Mouse (Mus musculus): ENCODE data around the gene B4galnt2.
"Not testable (repeated sequence)": the region's sequence is repeated elsewhere in the genome, so short reads cannot be mapped to it uniquely, and the experiment has no call there.

Gene B4galnt2

DNA sequence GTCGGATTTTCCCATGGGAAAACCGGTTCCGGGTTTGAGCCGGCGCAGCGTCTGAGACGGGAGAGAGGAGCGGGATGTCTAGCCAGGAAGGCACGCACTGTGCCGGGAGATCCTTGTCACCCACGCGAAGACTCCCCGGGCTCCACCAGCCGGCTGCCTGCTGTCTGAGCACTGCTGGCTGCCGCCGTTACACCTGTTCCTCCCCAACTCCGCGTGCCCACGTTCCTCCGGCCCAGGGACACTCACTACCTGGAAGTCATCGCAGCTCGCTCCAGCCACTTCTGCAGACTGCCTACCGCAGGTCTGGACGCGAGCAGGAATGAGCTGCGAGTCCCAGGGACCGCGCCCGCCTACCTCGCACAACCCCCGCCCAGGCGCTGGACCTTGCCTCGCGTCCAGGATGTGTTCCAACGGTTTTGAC, at the start of gene B4galnt2:
B4galnt2 (minus strand) TSS at position 321 of the 421 bp plus-strand sequence.
- peak; percentile 30 for DNase-seq (ENCODE audit: low read depth, low spot score)

- DNase-seq (ENCODE audit: low read depth, low spot score): no peak
Measured at GRCm38 (mm10) chr11:95963304-95963703, 48.6 kb upstream of the B4galnt2 start.

GRCm38 (mm10) chr11:95959152-95959551, 44.5 kb upstream of the B4galnt2 start:
- no peak for DNase-seq (ENCODE audit: low read depth, low spot score)

GRCm38 (mm10) chr11:95958251-95958650, 43.6 kb upstream of the B4galnt2 start:
- DNase-seq (ENCODE audit: low read depth, low spot score): no peak

- DNase-seq (ENCODE audit: low read depth, low spot score): no peak
Measured at GRCm38 (mm10) chr11:95957407-95957806, 42.7 kb upstream of the B4galnt2 start.

GRCm38 (mm10) chr11:95953313-95953712, 38.6 kb upstream of the B4galnt2 start:
- DNase-seq (ENCODE audit: low read depth, low spot score): no peak

DNA sequence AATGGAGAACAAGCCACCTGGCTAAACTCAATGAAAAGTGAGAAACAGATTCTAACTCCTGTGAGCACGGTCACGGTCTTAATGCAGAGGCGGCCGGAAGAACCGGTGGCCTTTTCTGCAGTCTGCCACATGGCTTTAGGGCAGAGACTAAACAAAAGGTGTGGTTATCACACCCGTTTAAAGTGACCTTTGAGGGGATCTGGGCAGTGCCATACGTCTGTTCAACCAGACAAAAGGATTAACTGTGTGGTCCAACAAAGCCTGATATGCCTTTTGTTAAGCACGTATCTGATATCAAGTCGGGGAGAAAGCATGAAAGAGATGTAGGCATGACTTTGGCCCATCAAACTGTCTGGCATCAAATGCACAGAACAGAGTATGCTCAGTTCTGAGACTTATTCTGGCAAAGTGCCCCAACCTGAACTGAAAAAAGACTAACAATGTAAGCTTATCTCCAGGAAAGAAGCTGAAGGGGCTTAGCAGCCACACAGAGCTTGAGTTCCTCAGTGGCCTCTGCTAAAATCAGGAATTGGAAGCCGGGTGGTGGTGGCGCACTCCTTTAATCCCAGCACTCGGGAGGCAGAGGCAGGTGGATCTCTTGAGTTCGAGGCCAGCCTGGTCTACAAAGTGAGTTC, 31.3 kb upstream of the B4galnt2 start:
- no peak for DNase-seq (ENCODE audit: low read depth, low spot score)

DNA sequence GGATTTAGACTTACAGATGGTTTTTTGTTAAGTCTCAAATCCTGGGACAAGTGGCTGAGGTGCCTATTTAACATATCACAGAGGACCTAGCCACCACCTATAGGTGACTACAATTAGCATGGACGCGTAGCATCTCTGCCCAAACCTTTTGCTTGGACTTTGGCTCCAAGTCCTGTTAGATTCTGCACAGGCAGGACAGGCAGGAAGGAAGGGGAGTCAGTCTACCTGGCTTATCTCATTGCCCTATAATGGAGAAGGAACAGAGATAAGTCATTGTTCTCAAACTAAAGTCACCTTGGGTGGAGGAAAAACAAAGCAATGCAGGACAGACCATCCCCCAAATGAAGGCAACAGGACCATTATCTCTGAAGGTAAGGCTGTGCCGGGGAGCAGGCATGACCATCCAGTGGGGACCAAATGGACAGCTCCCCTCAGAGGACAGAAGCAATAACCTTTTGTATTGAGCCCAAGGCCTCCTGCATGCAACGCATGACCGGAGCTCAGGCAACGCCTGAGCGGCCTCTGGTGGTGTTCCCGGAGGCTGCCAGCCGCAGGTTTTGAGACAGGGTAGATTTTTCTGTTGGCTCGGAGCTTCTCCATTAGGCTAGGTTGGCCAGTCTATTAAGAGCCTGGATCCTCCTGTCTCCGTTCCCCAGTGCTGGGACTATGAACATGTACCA, 25.3 kb upstream of the B4galnt2 start:
- no peak for DNase-seq (ENCODE audit: low read depth, low spot score)

DNA sequence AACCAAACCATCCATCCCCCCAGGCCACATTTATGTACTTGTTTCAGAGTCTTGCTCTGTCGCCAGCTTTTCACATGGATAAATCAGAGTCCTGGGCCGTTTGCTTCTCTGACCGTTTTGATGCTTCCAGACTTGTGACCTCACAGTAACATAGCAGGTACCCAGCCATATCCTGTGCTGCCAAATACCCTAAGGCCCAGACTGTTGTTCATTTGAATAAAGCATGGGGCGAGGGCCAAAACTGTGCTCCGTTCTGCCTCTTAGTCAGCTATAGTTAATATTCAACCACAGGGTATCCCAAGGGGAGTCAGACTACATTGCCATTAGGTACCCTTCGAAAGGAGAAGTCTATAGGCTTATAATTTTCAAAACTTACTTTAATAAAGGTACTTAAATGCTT, 21.7 kb upstream of the B4galnt2 start:
- DNase-seq (ENCODE audit: low read depth, low spot score): no peak

GRCm38 (mm10) chr11:95932168-95932567, 17.5 kb upstream of the B4galnt2 start:
- not testable (repeated sequence) for DNase-seq (ENCODE audit: low read depth, low spot score)

GRCm38 (mm10) chr11:95926398-95926797, 11.7 kb upstream of the B4galnt2 start:
- DNase-seq (ENCODE audit: low read depth, low spot score): no peak

DNA sequence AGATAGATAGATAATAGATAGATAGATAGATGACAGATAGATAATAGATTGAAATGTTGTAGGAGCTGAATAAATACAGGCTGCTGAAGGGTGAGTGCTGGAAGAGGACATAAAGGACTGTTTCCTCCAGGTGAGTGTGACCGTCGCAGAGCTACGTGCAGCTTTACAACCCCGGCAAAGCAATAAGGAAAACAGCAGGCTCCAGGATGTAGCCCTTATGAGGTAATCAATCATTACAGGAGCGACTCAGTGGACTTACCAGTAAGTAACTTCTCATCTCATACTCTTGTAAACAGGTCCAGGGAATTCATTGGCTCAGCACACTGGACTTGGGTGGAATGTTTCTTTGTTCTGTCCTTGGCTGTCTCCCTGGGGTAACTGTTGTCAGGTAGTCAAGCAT, 11.3 kb upstream of the B4galnt2 start:
- DNase-seq (ENCODE audit: low read depth, low spot score): no peak

GRCm38 (mm10) chr11:95924215-95924614, 9.5 kb upstream of the B4galnt2 start:
- no peak for DNase-seq (ENCODE audit: low read depth, low spot score)

DNA sequence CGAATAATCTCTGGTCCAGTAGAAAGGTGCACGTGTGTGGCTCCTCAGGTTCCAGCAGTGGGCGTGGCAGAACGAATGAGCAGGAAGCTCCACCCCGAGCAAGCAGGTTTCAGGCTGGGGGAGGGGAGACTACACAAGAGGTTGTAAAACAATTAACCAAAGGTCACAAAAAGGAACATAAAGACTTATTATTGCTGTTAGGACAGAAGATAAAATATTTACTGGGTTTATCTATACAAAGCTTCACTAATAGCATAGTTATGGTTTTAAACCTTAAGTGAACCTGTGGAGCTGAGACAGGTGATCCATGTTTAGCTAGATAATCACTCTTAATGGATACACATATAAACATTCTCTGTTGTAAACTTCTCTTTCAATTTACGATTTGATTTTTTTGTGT, 8.8 kb upstream of the B4galnt2 start:
- DNase-seq (ENCODE audit: low read depth, low spot score): not testable (repeated sequence)

GRCm38 (mm10) chr11:95921991-95922621, 7.4 kb upstream of the B4galnt2 start:
- no peak for DNase-seq (ENCODE audit: low read depth, low spot score)

- no peak for DNase-seq (ENCODE audit: low read depth, low spot score)
Measured at GRCm38 (mm10) chr11:95916426-95916825, 1.7 kb upstream of the B4galnt2 start.

DNA sequence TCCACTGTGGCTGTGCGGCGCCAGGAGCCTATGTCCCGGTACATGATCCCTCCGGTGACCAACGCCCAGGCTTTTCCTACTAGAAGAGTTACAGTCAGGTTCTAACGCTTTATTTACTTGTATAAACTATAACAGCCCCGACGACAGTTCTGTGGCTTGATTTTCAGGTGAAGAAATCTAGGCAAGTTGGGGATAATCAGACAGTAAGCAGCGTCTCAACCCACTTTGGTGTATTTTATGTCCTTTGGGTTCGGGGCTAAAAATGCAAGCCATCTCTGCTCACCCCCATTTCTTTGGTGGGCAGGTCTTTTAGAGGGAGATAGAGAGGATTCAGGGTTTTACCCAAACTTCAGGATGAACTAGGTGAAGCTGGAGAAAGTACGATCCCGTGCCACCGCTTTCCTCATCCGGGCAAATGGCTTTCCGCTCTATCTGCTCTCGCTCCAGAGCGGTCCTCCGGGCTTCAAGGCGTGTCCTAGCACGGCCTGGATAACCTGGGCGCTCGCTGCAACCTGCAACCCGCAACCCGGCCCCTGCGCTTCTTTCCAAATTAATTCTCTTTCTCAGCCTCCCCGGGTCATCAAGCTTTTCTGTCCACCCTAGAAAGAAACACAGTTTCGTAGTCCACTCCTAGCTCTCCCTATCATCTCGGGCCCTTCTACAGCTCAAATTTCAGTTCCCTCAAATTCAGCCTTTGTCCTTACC, 467 bp upstream of the B4galnt2 start:
- DNase-seq (ENCODE audit: low read depth, low spot score): peak; percentile 40

GRCm38 (mm10) chr11:95913959-95914566, 628 bp downstream of the B4galnt2 start:
- DNase-seq (ENCODE audit: low read depth, low spot score): no peak

GRCm38 (mm10) chr11:95911579-95911978, 3.1 kb downstream of the B4galnt2 start:
- no peak for DNase-seq (ENCODE audit: low read depth, low spot score)

DNA sequence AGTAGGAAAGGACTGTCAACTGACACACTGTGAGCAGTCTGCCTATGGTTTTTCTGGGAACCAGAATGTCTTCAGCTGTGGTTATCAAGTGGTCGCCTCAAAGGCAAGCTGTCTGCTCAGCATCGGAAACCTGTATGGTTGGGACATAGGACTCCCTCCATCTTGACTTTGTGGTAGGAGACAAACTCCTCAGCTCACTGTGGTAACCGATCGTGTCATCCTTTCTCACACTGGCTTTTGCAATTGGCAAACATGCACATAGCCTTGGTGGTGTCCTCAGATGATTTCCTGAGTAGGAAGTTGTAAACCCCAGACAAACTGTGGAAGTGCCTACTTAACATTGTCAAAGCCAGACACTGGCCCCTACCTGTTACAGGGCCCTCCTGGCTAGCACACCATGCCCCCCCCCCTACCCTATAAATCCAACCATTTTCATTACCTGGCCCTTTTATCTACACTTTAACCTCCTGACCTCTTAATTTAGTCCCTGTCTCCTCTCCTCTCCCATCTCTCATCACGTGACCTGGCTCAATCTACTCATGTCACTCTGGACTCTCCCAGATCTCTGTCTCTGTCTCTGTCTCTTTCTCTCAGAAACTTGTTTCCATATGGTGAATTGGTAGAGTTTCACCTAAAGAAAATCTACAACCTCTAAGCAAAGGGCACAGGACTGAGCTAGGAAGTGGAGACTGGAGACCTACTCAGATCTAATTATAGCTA, 6.7 kb downstream of the B4galnt2 start:
- DNase-seq (ENCODE audit: low read depth, low spot score): no peak

DNA sequence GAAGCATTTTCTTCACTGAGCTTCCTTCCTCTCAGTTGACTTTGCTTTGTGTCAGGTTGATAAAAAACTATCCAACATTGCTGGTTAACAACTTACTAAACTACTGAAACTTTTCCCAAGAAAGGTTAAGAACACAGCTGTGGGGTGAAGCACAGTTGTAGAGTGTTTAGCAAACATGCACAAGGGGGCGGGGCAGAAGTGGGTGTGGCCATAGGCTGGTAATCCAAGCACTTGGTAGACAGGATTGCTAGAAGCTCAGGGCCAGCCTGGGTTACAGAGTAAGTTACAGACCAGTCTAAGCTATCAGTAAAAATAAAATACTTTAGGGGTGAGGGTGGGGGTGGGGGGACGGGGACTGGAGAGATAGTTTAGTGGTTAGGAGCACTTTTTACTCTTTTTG, 10.4 kb downstream of the B4galnt2 start:
- no peak for DNase-seq (ENCODE audit: low read depth, low spot score)

All from mesoderm, embryonic 11.5 days (tissue).